Mouse (Mus musculus): ENCODE measurements around the gene Dnah1. TPM values are rescaled to one million over a fixed set of nuclear protein-coding genes. Genes with fewer than 3 reads are reported as not detected.

The Dnah1 gene
- polyA plus RNA-seq, 1 experiment from 2014 or later: 0.53 TPM

DNA sequence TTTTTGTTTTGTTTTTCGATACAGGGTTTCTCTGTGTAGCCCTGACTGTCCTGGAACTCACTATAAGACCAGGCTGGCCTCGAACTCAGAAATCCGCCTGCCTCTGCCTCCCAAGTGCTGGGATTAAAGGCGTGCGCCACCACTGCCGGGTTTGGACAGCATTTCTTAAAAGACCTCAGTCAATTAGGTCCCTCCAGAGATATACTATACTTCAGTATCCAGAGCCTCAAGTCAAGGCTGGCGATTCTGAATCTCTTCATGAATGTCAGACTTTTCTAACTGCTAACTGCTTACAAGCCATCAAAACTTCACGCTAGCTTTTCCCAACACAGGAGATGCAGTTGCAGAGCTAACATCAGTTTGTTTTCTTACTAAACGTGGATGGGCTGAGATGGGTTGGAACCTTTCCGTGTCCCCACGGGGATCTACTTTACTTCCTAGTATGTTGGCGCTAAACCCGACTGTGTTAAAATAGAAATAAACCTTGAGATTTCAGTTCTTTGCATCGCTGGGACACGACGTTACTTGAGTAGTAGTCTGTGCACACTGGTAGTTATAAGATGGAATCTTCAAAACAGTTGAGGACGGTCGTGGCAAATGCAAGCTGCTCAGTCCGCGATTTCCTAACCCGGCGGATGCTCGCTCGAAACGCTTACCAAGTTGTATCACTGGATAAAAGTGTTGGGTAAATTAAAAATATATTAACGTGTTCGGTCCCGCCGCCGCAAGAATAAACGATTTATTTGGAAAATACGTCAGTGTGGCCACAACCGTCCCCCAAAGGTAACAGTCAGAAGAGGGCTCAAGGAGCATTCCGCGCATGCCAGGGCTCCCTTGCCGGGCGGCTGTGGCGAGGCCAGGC, 73.2 kb downstream of the Dnah1 start:
- Histone ChIP-seq H3K4me3 (ENCODE audit: low read depth, low read length) (peak overlapping the region; percentile 99), H3K9me3 (ENCODE audit: low read length) (no peaks in the 10 kb centered on the region), H3K4me2 (replicated peaks; ENCODE audit: low read depth, low read length) (peak overlapping the region; percentile 89), H3K27ac (ENCODE audit: low read length) (peak overlapping the region; percentile 96), H3K9ac (replicated peaks; ENCODE audit: low read depth) (peak overlapping the region; percentile 71), H3K36me3 (ENCODE audit: insufficient read depth, low read length) (peaks cover 15% of the 10 kb centered on the region; the same call in 1 of the 2 replicates), H3K27me3 (replicated peaks; ENCODE audit: insufficient read depth, low read length) (no peaks in the 10 kb centered on the region), H3K4me1 (ENCODE audit: insufficient read depth, low read depth, low read length) (0 out of 2 replicates have a peak, but pooled peaks cover 4% of the 10 kb centered on the region)
- WGBS: 15% methylated on average over 38 of the region's 38 CpGs
- no peak for DNase-seq (ENCODE audit: low spot score)
- TF ChIP-seq CTCF (IDR thresholded peaks at IDR 0.05): no peak
- TF ChIP-seq EP300 (IDR thresholded peaks at IDR 0.05): no peak
- ATAC-seq: peak; percentile 89

DNA sequence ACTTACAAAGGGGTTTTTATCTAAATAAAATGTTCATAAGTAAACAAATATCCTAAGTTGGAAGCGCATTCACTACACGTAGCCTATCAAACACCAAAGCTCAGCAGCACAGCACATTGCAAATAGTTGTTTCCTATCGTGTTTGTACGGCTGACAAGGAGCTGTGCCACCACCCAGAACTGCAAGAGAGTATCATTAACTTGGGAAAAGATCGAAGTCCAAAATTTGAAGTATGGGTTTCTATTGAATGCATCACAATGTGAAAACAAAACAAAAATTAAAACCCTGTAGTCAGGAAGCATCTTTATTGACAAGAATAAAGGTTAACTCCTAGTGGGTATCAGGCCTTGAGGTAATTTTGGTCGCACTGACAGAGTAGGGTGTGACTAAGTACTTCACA, 75.3 kb downstream of the Dnah1 start:
- no peaks in the 10 kb centered on the region for H3K36me3 ChIP-seq (ENCODE audit: insufficient read depth, low read length)
- no peaks in the 10 kb centered on the region for H3K9me3 ChIP-seq (ENCODE audit: low read length)
- TF ChIP-seq EP300 (IDR thresholded peaks at IDR 0.05) (no peak), CTCF (IDR thresholded peaks at IDR 0.05) (no peak)
- H3K27ac ChIP-seq (ENCODE audit: low read length): no peak overlapping the region
- ATAC-seq: no peak
- no peak overlapping the region for H3K4me3 ChIP-seq (ENCODE audit: low read depth, low read length)
- no peak for DNase-seq (ENCODE audit: low spot score)
- H3K27me3 ChIP-seq (replicated peaks; ENCODE audit: insufficient read depth, low read length): no peaks in the 10 kb centered on the region
- H3K4me2 ChIP-seq (replicated peaks; ENCODE audit: low read depth, low read length): no peak overlapping the region
- WGBS: 75% methylated on average over 6 of the region's 6 CpGs
- H3K4me1 ChIP-seq (ENCODE audit: insufficient read depth, low read depth, low read length): 0 out of 2 replicates have a peak, but pooled peaks cover 4% of the 10 kb centered on the region
- H3K9ac ChIP-seq (replicated peaks; ENCODE audit: low read depth): no peak overlapping the region

DNA sequence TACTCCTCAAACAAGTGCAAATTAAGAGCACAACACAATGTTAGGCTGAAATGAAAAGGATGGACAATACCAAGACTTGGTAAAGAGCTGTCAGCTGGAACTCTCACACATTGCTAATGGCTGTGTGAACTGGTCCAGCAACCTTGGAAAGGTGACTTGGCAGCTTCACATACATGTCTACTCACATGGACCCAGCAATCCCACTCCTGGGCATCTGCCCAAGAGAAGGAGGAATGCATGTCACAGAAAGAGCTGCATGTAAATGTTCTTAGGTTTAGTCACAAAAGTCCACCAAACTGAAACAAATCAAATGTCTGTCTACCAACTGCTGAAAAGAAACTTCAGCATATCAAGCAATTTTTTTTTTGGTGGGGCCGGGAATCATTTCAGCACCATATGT, 77.8 kb downstream of the Dnah1 start:
- Histone ChIP-seq H3K36me3 (ENCODE audit: insufficient read depth, low read length) (no peaks in the 10 kb centered on the region), H3K4me1 (ENCODE audit: insufficient read depth, low read depth, low read length) (no peaks in the 10 kb centered on the region), H3K9me3 (ENCODE audit: low read length) (no peaks in the 10 kb centered on the region), H3K4me3 (ENCODE audit: low read depth, low read length) (no peak overlapping the region), H3K27ac (ENCODE audit: low read length) (no peak overlapping the region), H3K27me3 (replicated peaks; ENCODE audit: insufficient read depth, low read length) (no peaks in the 10 kb centered on the region), H3K9ac (replicated peaks; ENCODE audit: low read depth) (no peak overlapping the region), H3K4me2 (replicated peaks; ENCODE audit: low read depth, low read length) (no peak overlapping the region)
- DNase-seq (ENCODE audit: low spot score): no peak
- no peak for ATAC-seq
- 70% methylated on average over 1 of the region's 1 CpGs for WGBS
- TF ChIP-seq CTCF (IDR thresholded peaks at IDR 0.05): no peak
- TF ChIP-seq EP300 (IDR thresholded peaks at IDR 0.05): no peak

DNA sequence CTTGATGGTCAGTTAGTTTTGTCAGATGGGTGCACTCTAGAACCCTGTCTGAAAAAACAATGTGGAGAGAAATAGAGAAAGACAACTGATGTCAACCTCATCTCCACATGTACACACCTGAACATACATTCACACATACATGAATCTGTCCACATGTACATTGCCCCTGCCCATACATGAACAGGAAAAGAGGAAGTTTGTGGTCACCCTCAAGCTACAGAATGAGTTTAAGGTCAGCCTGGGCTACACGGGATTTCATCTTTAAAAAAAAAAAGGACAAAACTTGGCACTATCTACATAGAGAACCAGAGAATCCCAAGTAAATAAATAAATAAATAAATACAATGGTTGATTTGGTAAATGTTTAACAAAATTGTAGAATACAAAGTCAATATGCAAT, 78.9 kb downstream of the Dnah1 start:
- Histone ChIP-seq H3K27me3 (replicated peaks; ENCODE audit: insufficient read depth, low read length) (no peaks in the 10 kb centered on the region), H3K36me3 (ENCODE audit: insufficient read depth, low read length) (no peaks in the 10 kb centered on the region), H3K9me3 (ENCODE audit: low read length) (no peaks in the 10 kb centered on the region), H3K27ac (ENCODE audit: low read length) (no peak overlapping the region), H3K4me3 (ENCODE audit: low read depth, low read length) (no peak overlapping the region), H3K4me1 (ENCODE audit: insufficient read depth, low read depth, low read length) (no peaks in the 10 kb centered on the region), H3K4me2 (replicated peaks; ENCODE audit: low read depth, low read length) (no peak overlapping the region), H3K9ac (replicated peaks; ENCODE audit: low read depth) (no peak overlapping the region)
- ATAC-seq: no peak
- TF ChIP-seq EP300 (IDR thresholded peaks at IDR 0.05) (no peak), CTCF (IDR thresholded peaks at IDR 0.05) (no peak)
- 79% methylated on average over 1 of the region's 1 CpGs for WGBS
- no peak for DNase-seq (ENCODE audit: low spot score)

DNA sequence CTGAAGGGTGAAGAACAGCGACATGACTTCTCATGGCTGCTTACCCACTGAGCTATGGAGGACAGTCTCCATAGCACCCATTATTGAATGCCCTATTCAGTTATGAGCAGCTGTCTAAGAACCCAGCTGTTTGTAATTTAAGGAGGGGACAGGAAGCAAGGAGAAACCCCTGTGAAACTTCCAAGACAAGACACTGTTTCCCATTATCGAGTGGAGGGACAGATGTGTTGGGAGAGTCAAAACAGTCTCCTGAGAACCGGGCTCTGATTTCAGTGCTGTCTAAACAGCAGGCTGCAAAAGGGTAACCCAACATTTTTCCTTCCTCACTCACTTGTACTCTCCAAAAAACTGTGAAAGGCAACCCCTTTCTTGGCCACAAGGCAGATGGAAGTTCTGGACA, 83.2 kb downstream of the Dnah1 start:
- Histone ChIP-seq H3K4me3 (ENCODE audit: low read depth, low read length) (no peak overlapping the region), H3K4me1 (ENCODE audit: insufficient read depth, low read depth, low read length) (0 out of 2 replicates have a peak, but pooled peaks cover 3% of the 10 kb centered on the region), H3K27ac (ENCODE audit: low read length) (no peak overlapping the region), H3K27me3 (replicated peaks; ENCODE audit: insufficient read depth, low read length) (no peaks in the 10 kb centered on the region), H3K9me3 (ENCODE audit: low read length) (no peaks in the 10 kb centered on the region), H3K9ac (replicated peaks; ENCODE audit: low read depth) (no peak overlapping the region), H3K4me2 (replicated peaks; ENCODE audit: low read depth, low read length) (no peak overlapping the region), H3K36me3 (ENCODE audit: insufficient read depth, low read length) (no peaks in the 10 kb centered on the region)
- DNase-seq (ENCODE audit: low spot score): no peak
- TF ChIP-seq EP300 (IDR thresholded peaks at IDR 0.05) (no peak), CTCF (IDR thresholded peaks at IDR 0.05) (no peak)
- WGBS: 66% methylated on average over 3 of the region's 3 CpGs
- ATAC-seq: no peak

DNA sequence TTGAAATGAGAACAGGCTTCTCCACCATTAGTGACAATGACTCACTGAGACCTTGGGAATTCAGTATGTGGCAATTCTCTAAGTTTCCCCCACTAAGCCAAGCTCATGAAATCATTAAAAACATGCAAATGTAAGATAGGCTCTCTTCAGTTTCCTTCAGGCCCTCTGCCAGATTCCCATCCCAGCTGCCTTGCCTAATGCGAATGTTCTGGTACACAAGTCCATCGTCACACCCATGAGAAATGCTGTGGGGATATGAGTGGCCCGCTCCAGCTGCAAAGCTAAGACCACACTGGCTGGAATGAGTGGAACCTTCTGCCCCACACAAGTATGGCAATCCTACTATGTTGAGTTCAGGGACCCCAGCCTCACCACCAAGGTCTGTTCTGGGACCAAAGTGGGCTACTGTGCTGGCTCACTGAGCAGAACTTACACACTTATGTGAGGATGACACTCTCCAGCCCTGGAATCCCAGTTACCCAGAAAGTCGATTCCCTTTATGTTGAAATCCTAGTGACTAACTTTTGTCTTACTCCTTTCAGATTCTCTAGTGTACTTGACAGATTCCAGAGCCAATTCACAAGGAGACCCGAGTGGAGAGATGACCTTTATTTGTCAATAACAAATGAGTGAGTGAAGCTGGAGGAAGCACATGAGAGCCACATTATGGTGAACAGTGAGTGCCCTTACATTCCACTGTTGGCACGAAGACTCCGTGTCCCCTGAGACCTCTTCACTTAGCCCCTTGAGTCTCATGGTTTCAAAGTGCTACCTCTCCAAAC, 86.4 kb downstream of the Dnah1 start:
- ATAC-seq: peak; percentile 67

More for the DNA sequence above, 86.4 kb downstream of the Dnah1 start:
- Histone ChIP-seq H3K27ac (ENCODE audit: low read length) (peak overlapping the region; percentile 78), H3K9me3 (ENCODE audit: low read length) (no peaks in the 10 kb centered on the region), H3K9ac (replicated peaks; ENCODE audit: low read depth) (no peak overlapping the region), H3K4me2 (replicated peaks; ENCODE audit: low read depth, low read length) (no peak overlapping the region), H3K4me1 (ENCODE audit: insufficient read depth, low read depth, low read length) (0 out of 2 replicates have a peak, but pooled peaks cover 6% of the 10 kb centered on the region), H3K36me3 (ENCODE audit: insufficient read depth, low read length) (no peaks in the 10 kb centered on the region), H3K4me3 (ENCODE audit: low read depth, low read length) (no peak overlapping the region), H3K27me3 (replicated peaks; ENCODE audit: insufficient read depth, low read length) (no peaks in the 10 kb centered on the region)
- TF ChIP-seq EP300 (IDR thresholded peaks at IDR 0.05) (peak; percentile 84), CTCF (IDR thresholded peaks at IDR 0.05) (no peak)
- DNase-seq (ENCODE audit: low spot score): peak; percentile 96
- 46% methylated on average over 7 of the region's 7 CpGs for WGBS

Measured in lung, postnatal 0 days (tissue).